Mouse (Mus musculus) ES-E14 (cell line): ENCODE measurements at regions not wholly inside any gene's neighbourhood (a gene's known extent, or its start where the extent isn't known, plus 50 kb on each side); places are given as distances from the start of the nearest gene placed in this dataset.

Experiments
- DNase-seq: peaks from one replicate; pipeline ENCODE4 v3.0.0-alpha.2; 2013; ENCODE audit warnings: low read depth, low spot score
- H3K27ac ChIP-seq: 2 replicates; pipeline ENCODE4 v1.5.1; 2012; ENCODE audit warnings: low read depth, mild to moderate bottlenecking, low read length, moderate library complexity, mixed read lengths; ENCODE audit not compliant: poor library complexity, insufficient read depth, severe bottlenecking
- H3K36me3 ChIP-seq: 2 replicates; pipeline ENCODE4 v1.6.1; 2012; ENCODE audit warnings: mild to moderate bottlenecking, low read length, moderate library complexity, mixed read lengths; ENCODE audit not compliant: control insufficient read depth, poor library complexity, insufficient read depth, severe bottlenecking
- H3K4me1 ChIP-seq, 2 experiments: fragments of 150-350 bp in 1 of 2; sonication (generic) in 1 of 2; 2 replicates each; pipeline ENCODE4 v1.6.1; 2012; ENCODE audit warnings: low read length in 2 of 2, mild to moderate bottlenecking in 1 of 2, mixed read lengths in 1 of 2; ENCODE audit not compliant: control insufficient read depth in 2 of 2, insufficient read depth in 2 of 2, poor library complexity in 1 of 2
- H3K4me3 ChIP-seq, 2 experiments: fragments of 150-350 bp in 1 of 2; sonication (generic) in 1 of 2; 2 replicates each; pipeline ENCODE4 v1.5.1; 2012; ENCODE audit warnings: low read length in 2 of 2, low read depth in 1 of 2, mild to moderate bottlenecking in 1 of 2, mixed read lengths in 1 of 2; ENCODE audit not compliant: insufficient read depth in 1 of 2, poor library complexity in 1 of 2, severe bottlenecking in 1 of 2
- H3K9ac ChIP-seq: 2 replicates; pipeline ENCODE4 v1.6.1; 2012; ENCODE audit warnings: low read depth, mild to moderate bottlenecking, low read length, mixed read lengths; ENCODE audit not compliant: poor library complexity, insufficient read depth, severe bottlenecking
- H3K9me3 ChIP-seq: fragments of 150-350 bp; sonication (generic); 2 replicates; pipeline ENCODE4 v1.6.1; 2012; ENCODE audit warnings: low read depth, mild to moderate bottlenecking, low read length; ENCODE audit not compliant: control insufficient read depth, insufficient read depth
- CHD2 ChIP-seq: IDR thresholded peaks from 2 replicates; pipeline ENCODE4 v1.6.1; 2014; ENCODE audit warnings: mild to moderate bottlenecking, low read depth, low read length, inconsistent platforms
- HCFC1 ChIP-seq: IDR thresholded peaks from 2 replicates; pipeline ENCODE4 v1.6.1; 2012; ENCODE audit warnings: low read length, inconsistent platforms, borderline replicate concordance; ENCODE audit not compliant: insufficient read depth
- MAFK ChIP-seq: IDR thresholded peaks from 2 replicates; pipeline ENCODE4 v1.6.1; 2014; ENCODE audit warnings: mild to moderate bottlenecking, low read depth, low read length, inconsistent platforms; ENCODE audit not compliant: insufficient read depth
- ZC3H11A ChIP-seq: IDR thresholded peaks from 2 replicates; pipeline ENCODE4 v1.6.1; 2012; ENCODE audit warnings: low read depth, mild to moderate bottlenecking, inconsistent platforms, low read length, borderline replicate concordance
- ZNF384 ChIP-seq: IDR thresholded peaks from 2 replicates; pipeline ENCODE4 v1.6.1; 2012; ENCODE audit warnings: low read depth, low read length, inconsistent platforms
- in situ Hi-C, 2 experiments: fragments of 600-800 bp; cut with MboI; formaldehyde crosslinking; loops; one replicate each; pipeline ENCODE4 v1.15.1; 2025; ENCODE audit warnings: low sequenced_read_pairs in 2 of 2, inconsistent platforms in 1 of 2; ENCODE audit not compliant: unreplicated experiment in 2 of 2

DNA sequence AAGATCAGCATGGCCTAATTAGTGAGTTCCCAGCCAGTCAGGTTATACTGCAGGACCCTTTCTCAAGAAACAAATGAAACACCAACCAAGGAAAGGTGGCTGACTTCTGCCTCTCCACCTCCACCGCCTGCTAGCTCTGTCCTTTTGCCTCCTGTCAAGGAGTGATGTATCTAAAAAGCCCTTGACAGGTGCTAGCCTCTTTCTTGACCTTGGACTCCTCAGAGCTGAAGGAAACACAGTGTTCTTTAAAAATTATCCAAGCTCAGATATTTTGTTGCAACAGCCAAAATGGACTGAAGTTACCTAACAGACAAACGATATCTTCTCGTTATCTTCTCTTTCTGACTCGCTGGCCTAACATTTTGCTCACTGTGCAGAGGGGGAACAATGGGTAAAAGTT is 112.5 kb downstream of the Zfp706 start:
- DNase-seq, result no peak
- Histone ChIP-seq H3K36me3 (no peaks in the 10 kb centered on the region), H3K4me3 (no peak overlapping the region), H3K9me3 (no peaks in the 10 kb centered on the region), H3K4me1 (peaks cover 0 to 7% of the 10 kb centered on the region in 2 experiments; a peak in 1 of 4 replicates), H3K27ac (no peak overlapping the region), H3K9ac (no peak overlapping the region)
- TF ChIP-seq CHD2, result no peak
- no peak for TF ChIP-seq ZNF384
- TF ChIP-seq ZC3H11A, result no peak
- TF ChIP-seq HCFC1, result no peak
- TF ChIP-seq MAFK, result no peak
- in situ Hi-C loops, result no loop called here

DNA sequence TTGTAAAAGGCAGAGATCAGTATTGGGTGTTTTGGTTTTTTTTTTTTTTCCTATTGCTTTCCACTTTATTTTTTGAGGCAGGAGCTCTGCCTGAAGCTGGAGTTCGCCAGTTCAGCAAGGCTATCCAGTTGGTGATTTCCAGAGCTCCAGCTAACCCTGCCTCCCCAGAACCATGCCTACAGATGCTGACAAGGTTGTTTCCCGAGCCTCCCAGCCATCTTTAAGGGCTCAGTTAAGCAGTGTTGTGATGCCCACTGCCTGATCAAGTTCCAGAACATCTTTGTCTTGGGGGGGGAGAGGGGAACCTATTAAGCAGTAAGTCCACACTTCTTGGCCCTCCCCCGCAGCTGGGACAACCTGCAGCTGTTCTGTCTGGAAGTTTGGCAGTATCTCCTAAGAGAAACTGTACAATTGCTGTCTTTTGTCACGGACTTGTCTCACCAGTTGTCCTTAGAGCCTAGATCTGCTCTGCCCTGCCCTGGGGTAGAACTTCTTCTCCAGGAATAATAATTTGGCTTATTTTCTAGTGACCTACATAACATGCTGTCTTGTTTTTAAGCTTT is 114.1 kb downstream of the Zfp706 start:
- Histone ChIP-seq H3K4me1 (peaks cover 0 to 10% of the 10 kb centered on the region in 2 experiments; a peak in 1 of 4 replicates), H3K4me3 (no peak overlapping the region), H3K36me3 (no peaks in the 10 kb centered on the region), H3K27ac (no peak overlapping the region), H3K9ac (no peak overlapping the region), H3K9me3 (no peaks in the 10 kb centered on the region)
- in situ Hi-C loops, result no loop called here
- no peak for DNase-seq
- no peak for TF ChIP-seq ZNF384
- no peak for TF ChIP-seq HCFC1
- TF ChIP-seq MAFK, result no peak
- TF ChIP-seq ZC3H11A, result no peak
- no peak for TF ChIP-seq CHD2

DNA sequence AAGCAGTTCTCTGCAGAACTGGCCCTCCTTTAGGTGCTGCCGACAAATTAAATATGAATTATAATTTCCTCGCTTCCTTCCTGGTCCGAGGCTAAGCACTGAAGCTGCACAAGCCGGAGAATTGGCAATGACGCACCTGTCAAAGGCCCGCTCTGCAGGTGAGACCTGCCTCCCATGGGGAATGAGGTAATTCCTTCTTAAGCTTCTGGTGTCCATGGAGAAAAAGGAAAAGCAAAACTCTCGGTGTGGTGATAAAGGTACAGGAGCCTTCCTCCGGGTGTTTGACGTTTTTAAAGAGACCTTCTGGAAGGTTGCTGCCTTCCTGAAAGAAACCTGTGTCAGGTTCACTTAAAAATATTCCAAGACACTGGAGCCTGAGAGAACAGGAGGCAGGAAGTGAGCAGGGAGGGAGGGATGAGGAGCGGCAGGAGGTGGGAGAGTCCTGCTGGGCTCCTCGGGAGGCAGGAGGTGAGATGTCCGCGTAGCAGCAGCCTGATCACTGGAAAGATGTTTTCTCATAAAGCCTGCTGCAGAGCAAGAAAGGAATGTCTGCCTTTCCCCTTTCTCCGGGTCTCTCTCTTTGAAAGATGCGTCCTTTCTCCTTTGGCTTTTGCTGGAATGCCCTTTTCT is 114.9 kb downstream of the Zfp706 start:
- in situ Hi-C loops, result no loop called here
- H3K4me3 ChIP-seq, result no peak overlapping the region
- DNase-seq, result no peak
- H3K9me3 ChIP-seq, result no peaks in the 10 kb centered on the region
- H3K9ac ChIP-seq, result no peak overlapping the region; the same call in 1 of the 2 replicates
- peaks cover 0 to 10% of the 10 kb centered on the region in 2 experiments; a peak in 1 of 4 replicates for H3K4me1 ChIP-seq
- no peak overlapping the region for H3K27ac ChIP-seq
- no peak for TF ChIP-seq HCFC1
- no peak for TF ChIP-seq ZNF384
- TF ChIP-seq MAFK, result no peak
- no peaks in the 10 kb centered on the region for H3K36me3 ChIP-seq

DNA sequence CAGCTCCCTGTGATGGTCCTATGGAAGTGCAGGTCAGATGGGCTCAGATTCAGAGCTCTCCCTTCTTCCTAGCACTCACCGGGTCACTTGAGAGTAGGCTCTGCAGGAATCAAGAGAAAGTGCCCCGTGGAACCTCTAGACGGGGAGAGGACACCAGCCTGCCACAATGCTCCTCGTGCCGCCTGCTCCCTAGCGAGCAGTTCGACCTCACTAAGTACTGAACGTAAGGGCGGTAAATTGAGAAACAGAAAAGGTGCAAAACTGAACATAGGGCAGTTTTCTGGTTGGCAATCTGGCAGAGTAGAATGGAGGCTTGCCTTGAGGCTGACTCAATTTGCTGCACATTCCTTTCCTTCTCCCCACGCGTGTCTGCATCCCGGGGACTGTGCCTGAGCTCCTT is 115.7 kb downstream of the Zfp706 start:
- DNase-seq, result no peak
- in situ Hi-C loops, result no loop called here
- no peak overlapping the region for H3K27ac ChIP-seq
- H3K9me3 ChIP-seq, result no peaks in the 10 kb centered on the region
- no peak overlapping the region for H3K9ac ChIP-seq
- TF ChIP-seq ZNF384, result no peak
- no peak for TF ChIP-seq HCFC1
- TF ChIP-seq CHD2, result no peak
- TF ChIP-seq ZC3H11A, result no peak
- H3K4me3 ChIP-seq, result peak overlapping the region in 1 of 2 experiments; percentile 34; a peak in 1 of 4 replicates
- H3K36me3 ChIP-seq, result no peaks in the 10 kb centered on the region
- H3K4me1 ChIP-seq, result peaks cover 0 to 10% of the 10 kb centered on the region in 2 experiments; a peak in 1 of 4 replicates
